Mouse (Mus musculus) MEL (cell line): ENCODE data around the gene Spata31d1a. TPM values are rescaled to one million over a fixed set of nuclear protein-coding genes. Genes with fewer than 3 reads are reported as not detected.
A peak's percentile ranks its signal among the peaks of the same experiment; 100 is the strongest.

Experiments
- DNase-seq: peaks from one replicate; pipeline ENCODE4 v3.0.0; 2011; ENCODE audit warnings: low read depth, low spot score
- H3K27ac ChIP-seq: 2 replicates; pipeline ENCODE4 v1.5.1; 2012; ENCODE audit warnings: low read depth, mild to moderate bottlenecking, control low read depth, low read length, moderate library complexity; ENCODE audit not compliant: control insufficient read depth
- H3K27me3 ChIP-seq, 2 experiments: fragments of 150-350 bp in 1 of 2; sonication (generic) in 1 of 2; 2 replicates each; pipeline ENCODE4 v1.6.1; 2012; ENCODE audit warnings: low read length in 2 of 2, mild to moderate bottlenecking in 2 of 2, improper control_type of control experiment in 1 of 2, moderate library complexity in 1 of 2; ENCODE audit not compliant: insufficient read depth in 2 of 2, control insufficient read depth in 1 of 2
- H3K36me3 ChIP-seq, 2 experiments: 2 replicates each; pipeline ENCODE4 v1.6.1; 2012 to 2014; ENCODE audit warnings: low read length in 2 of 2, improper control_type of control experiment in 1 of 2, inconsistent platforms in 1 of 2, mild to moderate bottlenecking in 1 of 2; ENCODE audit not compliant: insufficient read depth in 2 of 2, control insufficient read depth in 1 of 2
- H3K4me1 ChIP-seq, 2 experiments: fragments of 150-350 bp in 1 of 2; sonication (generic) in 1 of 2; 2 replicates each; pipeline ENCODE4 v1.6.1; 2012; ENCODE audit warnings: low read length in 2 of 2, improper control_type of control experiment in 1 of 2, mild to moderate bottlenecking in 1 of 2; ENCODE audit not compliant: insufficient read depth in 2 of 2, control insufficient read depth in 1 of 2
- H3K4me3 ChIP-seq, 2 experiments: fragments of 150-350 bp in 1 of 2; sonication (generic) in 1 of 2; 2 replicates each; pipeline ENCODE4 v1.5.1; 2012; ENCODE audit warnings: low read depth in 2 of 2, low read length in 2 of 2, mild to moderate bottlenecking in 2 of 2, moderate library complexity in 2 of 2, control low read depth in 1 of 2, improper control_type of control experiment in 1 of 2; ENCODE audit not compliant: control insufficient read depth in 1 of 2, insufficient read depth in 1 of 2
- H3K79me2 ChIP-seq: 2 replicates; pipeline ENCODE4 v1.6.1; 2012; ENCODE audit warnings: mild to moderate bottlenecking, low read length, moderate library complexity; ENCODE audit not compliant: control insufficient read depth, poor library complexity, insufficient read depth
- H3K9ac ChIP-seq: 2 replicates; pipeline ENCODE4 v1.6.1; 2012; ENCODE audit warnings: low read depth, mild to moderate bottlenecking, control low read depth, low read length, moderate library complexity; ENCODE audit not compliant: control insufficient read depth, poor library complexity, severe bottlenecking
- H3K9me3 ChIP-seq: fragments of 150-350 bp; sonication (generic); replicated peaks from 2 replicates; pipeline ENCODE4 v1.6.1; 2012; ENCODE audit warnings: mild to moderate bottlenecking, low read length, improper control_type of control experiment, moderate library complexity; ENCODE audit not compliant: insufficient read depth
- BHLHE40 ChIP-seq: IDR thresholded peaks from 2 replicates; pipeline ENCODE4 v1.6.1; 2012; ENCODE audit warnings: low read depth, mild to moderate bottlenecking, inconsistent platforms, low read length, improper control_type of control experiment, borderline replicate concordance
- CHD1 ChIP-seq: IDR thresholded peaks from 2 replicates; pipeline ENCODE4 v1.6.1; 2012; ENCODE audit warnings: low read depth, mild to moderate bottlenecking, inconsistent platforms, low read length, improper control_type of control experiment
- CHD2 ChIP-seq: IDR thresholded peaks from 2 replicates; pipeline ENCODE4 v1.6.1; 2011; ENCODE audit warnings: low read length, improper control_type of control experiment
- CTCF ChIP-seq, 3 experiments: IDR thresholded peaks in 2 of 3; conservative IDR thresholded peaks in 1 of 3; 2 replicates each; pipeline ENCODE4 v1.5.1; 2011 to 2012; ENCODE audit warnings: low read length in 3 of 3, low read depth in 2 of 3, mild to moderate bottlenecking in 2 of 3, improper control_type of control experiment in 1 of 3, inconsistent platforms in 1 of 3, mixed read lengths in 1 of 3, moderate library complexity in 1 of 3; ENCODE audit not compliant: control insufficient read depth in 1 of 3, insufficient read depth in 1 of 3, poor library complexity in 1 of 3, severe bottlenecking in 1 of 3
- EP300 ChIP-seq, 2 experiments: IDR thresholded peaks; 2 replicates each; pipeline ENCODE4 v1.6.1; 2011; ENCODE audit warnings: improper control_type of control experiment in 2 of 2, low read length in 2 of 2, low read depth in 1 of 2, mild to moderate bottlenecking in 1 of 2
- ETS1 ChIP-seq: IDR thresholded peaks from 2 replicates; pipeline ENCODE4 v1.6.1; 2012; ENCODE audit warnings: low read depth, mild to moderate bottlenecking, inconsistent platforms, low read length, improper control_type of control experiment, moderate library complexity
- GABPA ChIP-seq: IDR thresholded peaks from 2 replicates; pipeline ENCODE4 v1.6.1; 2012; ENCODE audit warnings: low read depth, mild to moderate bottlenecking, inconsistent platforms, low read length, improper control_type of control experiment, moderate library complexity
- GATA1 ChIP-seq: IDR thresholded peaks from 2 replicates; pipeline ENCODE4 v1.6.1; 2011; ENCODE audit warnings: low read depth, low read length, improper control_type of control experiment
- HCFC1 ChIP-seq: IDR thresholded peaks from 2 replicates; pipeline ENCODE4 v1.6.1; 2012; ENCODE audit warnings: low read depth, mild to moderate bottlenecking, inconsistent platforms, low read length, improper control_type of control experiment, moderate library complexity
- JUND ChIP-seq: IDR thresholded peaks from 2 replicates; pipeline ENCODE4 v1.6.1; 2011; ENCODE audit warnings: low read depth, mild to moderate bottlenecking, improper control_type of control experiment, low read length
- KAT2A ChIP-seq: conservative IDR thresholded peaks from 2 replicates; pipeline ENCODE4 v1.6.1; 2012; ENCODE audit warnings: low read depth, low read length, improper control_type of control experiment, inconsistent platforms
- MAFK ChIP-seq: IDR thresholded peaks from 2 replicates; pipeline ENCODE4 v1.6.1; 2011; ENCODE audit warnings: low read depth, mild to moderate bottlenecking, low read length, improper control_type of control experiment, borderline replicate concordance
- MAX ChIP-seq: IDR thresholded peaks from 2 replicates; pipeline ENCODE4 v1.6.1; 2011; ENCODE audit warnings: low read length, improper control_type of control experiment
- MEF2A ChIP-seq: IDR thresholded peaks from 2 replicates; pipeline ENCODE4 v1.6.1; 2014; ENCODE audit warnings: low read depth, mild to moderate bottlenecking, inconsistent platforms, low read length, improper control_type of control experiment; ENCODE audit not compliant: poor library complexity, insufficient replicate concordance, severe bottlenecking; ENCODE audit errors: extremely low read depth
- MXI1 ChIP-seq: IDR thresholded peaks from 2 replicates; pipeline ENCODE4 v1.6.1; 2011; ENCODE audit warnings: mild to moderate bottlenecking, low read depth, low read length, improper control_type of control experiment
- MYB ChIP-seq: IDR thresholded peaks from 2 replicates; pipeline ENCODE4 v1.6.1; 2011; ENCODE audit warnings: mild to moderate bottlenecking, low read depth, low read length, improper control_type of control experiment
- MYC ChIP-seq: IDR thresholded peaks from 2 replicates; pipeline ENCODE4 v1.6.1; 2011; ENCODE audit warnings: low read depth, mild to moderate bottlenecking, low read length, improper control_type of control experiment, moderate library complexity
- NELFE ChIP-seq: IDR thresholded peaks from 2 replicates; pipeline ENCODE4 v1.6.1; 2011; ENCODE audit warnings: low read depth, low read length, improper control_type of control experiment
- NRF1 ChIP-seq: IDR thresholded peaks from 2 replicates; pipeline ENCODE4 v1.6.1; 2014; ENCODE audit warnings: low read depth, mild to moderate bottlenecking, inconsistent platforms, low read length, improper control_type of control experiment, moderate library complexity; ENCODE audit not compliant: poor library complexity, insufficient read depth, severe bottlenecking
- POLR2A ChIP-seq, 2 experiments: IDR thresholded peaks; 2 replicates each; pipeline ENCODE4 v1.6.1; 2011 to 2012; ENCODE audit warnings: low read length in 2 of 2, mild to moderate bottlenecking in 2 of 2, control low read depth in 1 of 2, improper control_type of control experiment in 1 of 2, low read depth in 1 of 2, moderate library complexity in 1 of 2; ENCODE audit not compliant: control insufficient read depth in 1 of 2, insufficient read depth in 1 of 2, poor library complexity in 1 of 2
- POLR2AphosphoS2 ChIP-seq: IDR thresholded peaks from 2 replicates; pipeline ENCODE4 v1.6.1; 2011; ENCODE audit warnings: low read length, improper control_type of control experiment
- POLR2AphosphoS5 ChIP-seq: IDR thresholded peaks from 2 replicates; pipeline ENCODE4 v1.6.1; 2012; ENCODE audit warnings: low read depth, borderline replicate concordance, mild to moderate bottlenecking, inconsistent platforms, low read length, moderate library complexity, mixed read lengths
- RAD21 ChIP-seq: IDR thresholded peaks from 2 replicates; pipeline ENCODE4 v1.6.1; 2011; ENCODE audit warnings: mild to moderate bottlenecking, low read depth, low read length, improper control_type of control experiment
- RCOR1 ChIP-seq: IDR thresholded peaks from 2 replicates; pipeline ENCODE4 v1.6.1; 2012; ENCODE audit warnings: low read depth, mild to moderate bottlenecking, inconsistent platforms, low read length, improper control_type of control experiment
- SIN3A ChIP-seq: IDR thresholded peaks from 2 replicates; pipeline ENCODE4 v1.6.1; 2012; ENCODE audit warnings: low read length, improper control_type of control experiment, inconsistent platforms
- TAL1 ChIP-seq: IDR thresholded peaks from 2 replicates; pipeline ENCODE4 v1.6.1; 2012; ENCODE audit warnings: mild to moderate bottlenecking, inconsistent platforms, low read length, moderate library complexity, mixed read lengths
- TBP ChIP-seq: IDR thresholded peaks from 2 replicates; pipeline ENCODE4 v1.8.0; 2011; ENCODE audit warnings: low read depth, low read length, improper control_type of control experiment
- UBTF ChIP-seq: IDR thresholded peaks from 2 replicates; pipeline ENCODE4 v1.6.1; 2012; ENCODE audit warnings: low read depth, mild to moderate bottlenecking, inconsistent platforms, low read length, improper control_type of control experiment, moderate library complexity, borderline replicate concordance; ENCODE audit not compliant: insufficient read depth
- USF1 ChIP-seq: IDR thresholded peaks from 2 replicates; pipeline ENCODE4 v1.6.1; 2014; ENCODE audit warnings: low read depth, mild to moderate bottlenecking, inconsistent platforms, low read length, improper control_type of control experiment, moderate library complexity
- USF2 ChIP-seq, 2 experiments: IDR thresholded peaks; 2 replicates each; pipeline ENCODE4 v1.6.1; 2011 to 2012; ENCODE audit warnings: improper control_type of control experiment in 2 of 2, low read length in 2 of 2, borderline replicate concordance in 1 of 2, inconsistent platforms in 1 of 2, low read depth in 1 of 2, mild to moderate bottlenecking in 1 of 2; ENCODE audit not compliant: insufficient read depth in 1 of 2
- ZC3H11A ChIP-seq: IDR thresholded peaks from 2 replicates; pipeline ENCODE4 v1.6.1; 2012; ENCODE audit warnings: low read depth, mild to moderate bottlenecking, inconsistent platforms, low read length, improper control_type of control experiment
- ZNF384 ChIP-seq: IDR thresholded peaks from 2 replicates; pipeline ENCODE4 v1.6.1; 2012; ENCODE audit warnings: low read depth, mild to moderate bottlenecking, inconsistent platforms, low read length, improper control_type of control experiment
- polyA plus RNA-seq, 2 experiments: library from polyadenylated mRNA; stranded (reverse) in 1 of 2; unstranded in 1 of 2; fragments of >175 nt in 1 of 2; fragments of >200 nt in 1 of 2; gene quantifications; 2 replicates each; pipeline versions ENCODE4 v1.2.1 to v1.2.4; 2012; ENCODE audit warnings: low replicate concordance in 2 of 2, low read depth in 1 of 2; ENCODE audit not compliant: insufficient read length in 2 of 2, insufficient read depth in 1 of 2, missing spikeins in 1 of 2
- total RNA-seq: library from RNA; depleted of rRNA; stranded (reverse); fragments of 300-350 nt; gene quantifications from 2 replicates; pipeline ENCODE4 v1.2.3, GENCODE M21; 2012

The Spata31d1a gene
- total and polyA plus RNA-seq, 3 experiments, result 0.03 TPM; not detected in 2

GRCm38 (mm10) chr13:59685236-59685635 is 24.9 kb downstream of the Spata31d1a start:
- Histone ChIP-seq H3K27me3 (no peaks in the 10 kb centered on the region), H3K36me3 (peaks cover 0 to 16% of the 10 kb centered on the region in 2 experiments; a peak in 2 of 4 replicates), H3K9ac (no peak overlapping the region), H3K79me2 (no peaks in the 10 kb centered on the region), H3K4me3 (no peak overlapping the region), H3K4me1 (peaks cover 0 to 20% of the 10 kb centered on the region in 2 experiments; a peak in 3 of 4 replicates), H3K9me3 (no peaks in the 10 kb centered on the region), H3K27ac (no peak overlapping the region)
- peak; percentile 68 for DNase-seq
- TF ChIP-seq POLR2A (IDR thresholded peaks at IDR 0.05; ENCODE audit: control insufficient read depth in 1 of 2, insufficient read depth in 1 of 2, low read depth in 1 of 2, low read length in 2 of 2, poor library complexity in 1 of 2), result no peak
- TF ChIP-seq TBP, result no peak
- TF ChIP-seq SIN3A, result 0 out of 2 replicates have a peak, but pooled peaks have one; percentile 13

GRCm38 (mm10) chr13:59682629-59683028 is 27.5 kb downstream of the Spata31d1a start:
- Histone ChIP-seq H3K9me3 (no peaks in the 10 kb centered on the region), H3K4me3 (no peak overlapping the region), H3K79me2 (no peaks in the 10 kb centered on the region), H3K4me1 (peaks cover 0 to 14% of the 10 kb centered on the region in 2 experiments; a peak in 3 of 4 replicates), H3K36me3 (peaks cover 0 to 8% of the 10 kb centered on the region in 2 experiments; a peak in 1 of 4 replicates), H3K27ac (no peak overlapping the region), H3K27me3 (no peaks in the 10 kb centered on the region), H3K9ac (no peak overlapping the region)
- peak; percentile 91 for DNase-seq
- TF ChIP-seq USF1 (peak; percentile 93), TBP (no peak), BHLHE40 (peak; percentile 98), CTCF (IDR thresholded peaks at IDR 0.05 in 2 of 3, conservative IDR thresholded peaks at IDR 0.05 in 1 of 3; ENCODE audit: control insufficient read depth in 1 of 3, insufficient read depth in 1 of 3, low read depth in 2 of 3, low read length in 3 of 3, poor library complexity in 1 of 3, severe bottlenecking in 1 of 3) (no peak), RAD21 (no peak), CHD1 (no peak), MAX (peak; percentile 100), HCFC1 (no peak), USF2 (IDR thresholded peaks at IDR 0.05; ENCODE audit: borderline replicate concordance in 1 of 2, insufficient read depth in 1 of 2, low read depth in 1 of 2, low read length in 2 of 2) (peak in 1 of 2 experiments; percentile 70; a peak in 1 of 4 replicates), TAL1 (no peak), MXI1 (peak; percentile 100), KAT2A (no peak), POLR2AphosphoS5 (no peak), GATA1 (peak; percentile 62), CHD2 (no peak), NELFE (no peak), UBTF (no peak), MEF2A (no peak), GABPA (no peak), POLR2AphosphoS2 (no peak), MYC (peak; percentile 91), MAFK (no peak), ETS1 (peak; percentile 51; the same call in 1 of the 2 replicates), ZNF384 (no peak), NRF1 (no peak), MYB (no peak), ZC3H11A (no peak), EP300 (IDR thresholded peaks at IDR 0.05; ENCODE audit: low read depth in 1 of 2, low read length in 2 of 2) (peak; percentile 47 to 57; a peak in 3 of 4 replicates), RCOR1 (peak; percentile 52; the same call in 1 of the 2 replicates), JUND (no peak)
